Mouse (Mus musculus): ENCODE measurements around the gene Ankrd33b. TPM values are rescaled to one million over a fixed set of nuclear protein-coding genes. Genes with fewer than 3 reads are reported as not detected.
A peak's percentile ranks its signal among the peaks of the same experiment; 100 is the strongest.

The Ankrd33b gene
- total and polyA plus RNA-seq, 2 experiments from 2014 or later, result 0.99 to 1.1 TPM

DNA sequence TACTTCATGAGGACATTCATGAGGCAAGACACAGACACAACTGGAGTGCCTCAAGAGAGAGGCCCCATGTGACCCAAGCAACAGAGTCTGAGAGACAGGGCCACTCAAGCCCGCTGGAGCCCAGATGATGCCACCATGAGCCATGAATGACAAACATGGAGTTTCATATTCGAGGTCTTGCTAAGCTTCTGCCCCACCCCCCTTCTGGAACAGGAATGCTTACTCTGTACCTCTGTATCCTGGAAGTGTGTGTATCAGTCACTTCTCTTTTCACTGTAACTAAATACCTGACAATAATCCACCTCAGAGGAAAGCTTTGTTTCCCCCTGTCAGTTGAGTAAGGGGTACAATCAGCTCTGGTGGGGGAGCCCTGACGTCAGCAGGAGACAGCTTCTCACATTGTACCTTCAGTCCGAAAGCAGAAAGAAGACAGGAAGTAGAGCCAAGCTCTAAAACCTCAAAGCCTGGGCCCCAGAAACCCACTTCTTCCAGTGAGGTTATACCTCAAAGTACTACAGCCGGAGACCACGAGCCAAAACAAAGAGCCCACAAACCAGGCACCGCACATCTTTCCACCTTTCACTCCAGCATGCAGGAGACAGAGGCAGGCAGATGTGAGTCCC is 34.9 kb downstream of the Ankrd33b start:
- H3K4me2 ChIP-seq (ENCODE audit: low read depth, low read length, poor library complexity, severe bottlenecking), result no peak overlapping the region

DNA sequence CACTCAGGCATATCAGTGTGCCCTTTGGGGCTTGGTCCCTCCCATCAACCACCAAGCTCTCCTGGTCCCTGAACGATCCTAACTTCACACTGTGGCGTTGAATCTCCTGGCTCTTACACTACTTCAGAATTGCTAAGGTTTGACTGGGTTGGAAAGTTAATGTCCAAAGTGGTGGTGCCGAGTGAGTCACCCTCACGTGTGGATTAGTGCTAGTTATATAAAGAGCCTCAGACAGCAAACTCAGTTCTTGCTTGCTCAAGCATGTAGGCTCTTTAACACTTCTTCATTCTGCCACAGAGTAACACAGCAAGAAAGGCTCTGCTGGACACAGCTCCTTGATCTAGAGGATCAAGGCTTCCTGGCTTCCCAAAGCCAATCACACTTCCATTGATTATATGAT is 35.8 kb downstream of the Ankrd33b start:
- ATAC-seq (ENCODE audit: low FRiP score) (no peak), DNase-seq (ENCODE audit: low spot score) (no peak)
- no peaks in the 10 kb centered on the region for H3K4me1 ChIP-seq (ENCODE audit: insufficient read depth, low read length)
- no peak for TF ChIP-seq CTCF (IDR thresholded peaks at IDR 0.05)
- H3K4me3 ChIP-seq (ENCODE audit: low read depth, low read length), result no peak overlapping the region
- no peaks in the 10 kb centered on the region for H3K27me3 ChIP-seq (ENCODE audit: insufficient read depth, low read length)
- no peak overlapping the region for H3K27ac ChIP-seq (ENCODE audit: low read depth, low read length)
- H3K36me3 ChIP-seq (ENCODE audit: insufficient read depth, low read length), result no peaks in the 10 kb centered on the region
- no peaks in the 10 kb centered on the region for H3K9me3 ChIP-seq (ENCODE audit: low read length)
- WGBS, result 61% methylated on average over 4 of the region's 4 CpGs
- no peak overlapping the region for H3K4me2 ChIP-seq (ENCODE audit: low read depth, low read length, poor library complexity, severe bottlenecking)
- H3K9ac ChIP-seq (replicated peaks; ENCODE audit: low read length, poor library complexity, severe bottlenecking), result no peak overlapping the region

More for the DNA sequence above, 34.9 kb downstream of the Ankrd33b start:
- H3K27me3 ChIP-seq (ENCODE audit: insufficient read depth, low read length), result no peaks in the 10 kb centered on the region
- TF ChIP-seq CTCF (IDR thresholded peaks at IDR 0.05), result no peak
- ATAC-seq (ENCODE audit: low FRiP score), result no peak
- no peak for DNase-seq (ENCODE audit: low spot score)
- no peak overlapping the region for H3K4me3 ChIP-seq (ENCODE audit: low read depth, low read length)
- H3K36me3 ChIP-seq (ENCODE audit: insufficient read depth, low read length), result no peaks in the 10 kb centered on the region
- no peaks in the 10 kb centered on the region for H3K9me3 ChIP-seq (ENCODE audit: low read length)
- H3K4me1 ChIP-seq (ENCODE audit: insufficient read depth, low read length), result no peaks in the 10 kb centered on the region
- no peak overlapping the region for H3K9ac ChIP-seq (replicated peaks; ENCODE audit: low read length, poor library complexity, severe bottlenecking)
- WGBS, result 86% methylated on average over 7 of the region's 7 CpGs
- no peak overlapping the region for H3K27ac ChIP-seq (ENCODE audit: low read depth, low read length)

DNA sequence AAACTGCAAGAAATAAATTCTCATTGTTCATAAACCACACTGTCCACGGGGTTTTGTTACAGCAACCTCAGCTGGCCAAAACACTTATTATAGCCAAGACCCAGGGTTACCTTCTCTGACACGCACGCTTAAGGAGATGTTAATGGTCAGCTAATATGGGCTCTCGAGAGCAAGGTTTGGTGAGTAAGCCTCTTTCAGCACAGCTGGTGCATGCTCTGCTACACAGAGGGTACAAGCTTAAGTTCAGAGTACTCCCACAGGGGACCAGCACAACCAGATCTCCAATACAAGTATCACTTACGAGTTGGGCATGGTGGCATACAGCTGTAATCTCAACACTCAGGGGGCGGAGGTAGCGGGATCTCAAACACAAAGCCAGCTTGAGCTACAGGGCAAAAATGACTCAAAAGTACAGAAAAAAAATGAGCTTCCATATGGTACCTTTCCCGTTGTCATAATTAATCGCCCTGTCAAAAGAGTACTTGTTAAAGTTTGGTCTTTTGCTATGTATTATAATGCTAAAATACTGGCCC is 39.4 kb downstream of the Ankrd33b start:
- Histone ChIP-seq H3K27me3 (ENCODE audit: insufficient read depth, low read length) (no peaks in the 10 kb centered on the region), H3K9ac (replicated peaks; ENCODE audit: low read length, poor library complexity, severe bottlenecking) (no peak overlapping the region), H3K9me3 (ENCODE audit: low read length) (no peaks in the 10 kb centered on the region), H3K4me1 (ENCODE audit: insufficient read depth, low read length) (no peaks in the 10 kb centered on the region), H3K36me3 (ENCODE audit: insufficient read depth, low read length) (no peaks in the 10 kb centered on the region), H3K27ac (ENCODE audit: low read depth, low read length) (no peak overlapping the region), H3K4me2 (ENCODE audit: low read depth, low read length, poor library complexity, severe bottlenecking) (no peak overlapping the region), H3K4me3 (ENCODE audit: low read depth, low read length) (no peak overlapping the region)
- 81% methylated on average over 9 of the region's 9 CpGs for WGBS
- no peak for DNase-seq (ENCODE audit: low spot score)
- no peak for ATAC-seq (ENCODE audit: low FRiP score)
- no peak for TF ChIP-seq CTCF (IDR thresholded peaks at IDR 0.05)

DNA sequence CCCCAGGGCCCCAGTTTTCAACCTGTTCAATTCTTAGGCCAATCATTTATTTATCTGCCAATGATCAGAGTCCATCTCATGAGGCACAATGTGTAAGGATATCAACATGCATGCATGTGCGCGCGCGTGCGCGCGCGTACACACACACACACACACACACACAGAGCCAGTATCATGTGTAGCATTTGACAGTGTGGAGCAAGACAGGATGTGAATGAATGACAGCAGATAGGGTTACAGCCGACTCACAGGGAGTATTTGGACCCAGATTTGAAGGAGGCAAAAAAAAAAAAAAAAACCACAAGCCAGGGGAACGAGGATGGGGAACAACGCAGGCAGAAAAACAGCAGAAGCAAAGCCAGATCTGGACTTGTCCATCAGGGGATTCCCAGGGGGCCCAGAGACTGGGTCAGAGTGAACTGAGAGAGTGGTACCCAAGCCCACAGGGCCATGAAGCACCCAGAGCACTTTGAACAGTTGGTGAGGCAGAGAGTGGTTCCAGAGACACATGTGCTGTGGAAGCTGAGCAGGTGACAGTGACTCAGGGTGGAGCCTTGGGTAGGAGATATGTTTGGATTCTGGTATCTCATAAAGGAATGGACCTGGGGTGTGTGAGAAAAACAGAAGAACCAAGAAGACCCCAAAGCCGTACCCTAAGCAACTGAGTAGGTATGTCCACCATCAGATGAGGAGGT is 41.7 kb downstream of the Ankrd33b start:
- no peak for DNase-seq (ENCODE audit: low spot score)
- 96% methylated on average over 12 of the region's 12 CpGs for WGBS
- no peak for TF ChIP-seq CTCF (IDR thresholded peaks at IDR 0.05)
- no peak overlapping the region for H3K4me2 ChIP-seq (ENCODE audit: low read depth, low read length, poor library complexity, severe bottlenecking)
- H3K4me1 ChIP-seq (ENCODE audit: insufficient read depth, low read length), result no peaks in the 10 kb centered on the region
- H3K36me3 ChIP-seq (ENCODE audit: insufficient read depth, low read length), result no peaks in the 10 kb centered on the region
- H3K4me3 ChIP-seq (ENCODE audit: low read depth, low read length), result no peak overlapping the region
- ATAC-seq (ENCODE audit: low FRiP score), result no peak
- no peaks in the 10 kb centered on the region for H3K27me3 ChIP-seq (ENCODE audit: insufficient read depth, low read length)
- no peaks in the 10 kb centered on the region for H3K9me3 ChIP-seq (ENCODE audit: low read length)
- H3K9ac ChIP-seq (replicated peaks; ENCODE audit: low read length, poor library complexity, severe bottlenecking), result no peak overlapping the region
- no peak overlapping the region for H3K27ac ChIP-seq (ENCODE audit: low read depth, low read length)

DNA sequence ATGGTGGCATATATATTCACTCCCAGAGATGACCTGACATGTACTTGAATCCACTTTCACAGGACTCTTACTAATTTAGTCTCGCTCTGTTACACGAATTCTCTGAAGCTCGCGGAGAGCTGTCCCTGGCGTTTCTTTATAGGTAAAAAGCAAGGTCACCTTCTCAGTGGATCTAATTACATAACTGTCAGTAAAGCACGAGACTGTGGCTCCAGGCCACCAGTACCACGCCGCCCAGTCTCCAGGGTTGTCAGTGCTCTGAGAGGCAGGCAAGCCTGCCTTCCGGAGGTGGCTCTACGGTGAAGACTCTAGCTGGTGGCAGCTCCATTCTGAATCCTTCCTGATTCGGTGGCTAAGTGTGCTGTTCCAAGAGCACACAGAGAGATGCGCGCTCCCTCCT is 43.0 kb downstream of the Ankrd33b start:
- Histone ChIP-seq H3K27ac (ENCODE audit: low read depth, low read length) (no peak overlapping the region), H3K4me2 (ENCODE audit: low read depth, low read length, poor library complexity, severe bottlenecking) (no peak overlapping the region), H3K9ac (replicated peaks; ENCODE audit: low read length, poor library complexity, severe bottlenecking) (no peak overlapping the region), H3K4me3 (ENCODE audit: low read depth, low read length) (no peak overlapping the region), H3K36me3 (ENCODE audit: insufficient read depth, low read length) (no peaks in the 10 kb centered on the region), H3K9me3 (ENCODE audit: low read length) (no peaks in the 10 kb centered on the region), H3K27me3 (ENCODE audit: insufficient read depth, low read length) (no peaks in the 10 kb centered on the region), H3K4me1 (ENCODE audit: insufficient read depth, low read length) (no peaks in the 10 kb centered on the region)
- ATAC-seq (ENCODE audit: low FRiP score), result no peak
- no peak for TF ChIP-seq CTCF (IDR thresholded peaks at IDR 0.05)
- 77% methylated on average over 13 of the region's 13 CpGs for WGBS
- no peak for DNase-seq (ENCODE audit: low spot score)

DNA sequence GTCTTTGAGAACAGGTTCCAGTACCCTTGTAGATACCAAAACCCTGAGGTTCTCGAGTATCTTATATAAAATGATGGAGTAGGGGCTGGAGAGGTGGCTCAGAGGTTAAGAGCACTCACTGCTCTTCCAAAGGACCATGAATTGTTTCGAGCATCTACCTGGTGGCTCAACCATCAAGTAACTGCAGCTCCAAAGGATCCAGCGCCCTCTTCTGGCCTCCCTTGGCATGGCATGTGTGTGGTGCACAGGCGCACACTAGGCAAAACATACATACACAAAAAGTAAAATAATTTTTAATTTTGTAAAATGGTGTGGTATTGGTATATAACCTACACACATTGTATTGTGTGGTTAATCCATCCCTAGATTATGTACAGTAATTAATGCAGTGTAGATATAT is 43.8 kb downstream of the Ankrd33b start:
- Histone ChIP-seq H3K27me3 (ENCODE audit: insufficient read depth, low read length) (no peaks in the 10 kb centered on the region), H3K36me3 (ENCODE audit: insufficient read depth, low read length) (no peaks in the 10 kb centered on the region), H3K27ac (ENCODE audit: low read depth, low read length) (no peak overlapping the region), H3K9ac (replicated peaks; ENCODE audit: low read length, poor library complexity, severe bottlenecking) (no peak overlapping the region), H3K4me1 (ENCODE audit: insufficient read depth, low read length) (no peaks in the 10 kb centered on the region), H3K9me3 (ENCODE audit: low read length) (no peaks in the 10 kb centered on the region), H3K4me3 (ENCODE audit: low read depth, low read length) (no peak overlapping the region), H3K4me2 (ENCODE audit: low read depth, low read length, poor library complexity, severe bottlenecking) (no peak overlapping the region)
- ATAC-seq (ENCODE audit: low FRiP score), result no peak
- 80% methylated on average over 4 of the region's 4 CpGs for WGBS
- no peak for DNase-seq (ENCODE audit: low spot score)
- peak; percentile 40 for TF ChIP-seq CTCF (IDR thresholded peaks at IDR 0.05)

Data from midbrain, postnatal 0 days (tissue).